Mouse (Mus musculus): ENCODE measurements around the gene Btaf1.
A peak's percentile ranks its signal among the peaks of the same experiment; 100 is the strongest.

Btaf1 gene

GRCm38 (mm10) chr19:37020531-37020930, 94.7 kb downstream of the Btaf1 start:
- DNase-seq (ENCODE audit: low read depth in 1 of 2, low spot score in 2 of 2) = no peak

- DNase-seq (ENCODE audit: low read depth in 1 of 2, low spot score in 2 of 2) = no peak
These were observed 95.1 kb downstream of the Btaf1 start for GRCm38 (mm10) chr19:37020951-37021350.

DNA sequence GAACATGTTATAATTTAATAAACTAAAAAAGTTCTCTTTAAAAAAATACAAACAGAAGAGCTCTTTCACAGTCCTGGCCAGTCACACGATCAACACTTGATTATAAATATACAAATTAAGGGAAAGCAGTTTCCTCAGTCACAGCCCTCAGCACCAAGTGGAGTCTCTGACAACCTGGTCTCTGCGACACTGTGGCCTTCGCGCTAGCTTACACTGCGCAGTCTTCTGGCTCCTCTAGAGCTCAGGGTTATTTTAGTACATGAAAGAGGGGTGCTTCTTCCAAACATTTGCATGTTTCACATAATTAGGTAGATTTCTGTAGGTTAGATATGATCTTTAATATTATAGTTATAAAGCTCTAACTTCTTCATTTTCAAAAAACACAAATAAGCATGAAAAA, 96.3 kb downstream of the Btaf1 start:
- DNase-seq (ENCODE audit: low read depth in 1 of 2, low spot score in 2 of 2) = no peak

DNA sequence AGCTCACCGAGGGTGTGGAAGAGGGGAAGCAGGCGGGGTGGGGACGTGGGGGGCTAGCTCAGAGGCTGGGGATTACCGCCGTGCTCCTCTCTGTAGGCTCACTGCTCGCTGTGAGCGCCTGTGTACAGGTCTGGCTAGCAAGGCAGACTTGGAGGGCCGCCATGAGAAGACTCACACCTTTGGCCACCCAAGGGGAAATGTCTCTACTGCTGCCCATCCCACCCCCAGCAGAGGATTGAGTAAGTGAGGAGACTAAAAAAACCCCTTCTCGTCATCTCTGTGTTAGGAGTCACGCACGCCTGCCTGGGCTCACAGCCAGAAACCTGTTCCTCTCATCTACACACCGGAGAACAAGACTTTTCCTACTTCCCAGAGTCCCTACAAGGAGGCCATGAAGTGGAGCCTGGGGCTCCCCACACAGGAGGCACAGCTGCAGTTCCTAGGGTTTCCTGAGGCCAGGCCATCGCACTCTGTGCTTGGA, 100.0 kb downstream of the Btaf1 start:
- no peak for DNase-seq (ENCODE audit: low read depth in 1 of 2, low spot score in 2 of 2)

- DNase-seq (ENCODE audit: low read depth in 1 of 2, low spot score in 2 of 2) = no peak
These were observed 100.5 kb downstream of the Btaf1 start for GRCm38 (mm10) chr19:37026408-37026807.

- DNase-seq (ENCODE audit: low read depth in 1 of 2, low spot score in 2 of 2) = no peak
These were observed 103.9 kb downstream of the Btaf1 start for GRCm38 (mm10) chr19:37029771-37030170.

- no peak for DNase-seq (ENCODE audit: low read depth in 1 of 2, low spot score in 2 of 2)
These were observed 105.6 kb downstream of the Btaf1 start for GRCm38 (mm10) chr19:37031446-37031845.

GRCm38 (mm10) chr19:37032364-37032763, 106.5 kb downstream of the Btaf1 start:
- no peak for DNase-seq (ENCODE audit: low read depth in 1 of 2, low spot score in 2 of 2)

DNA sequence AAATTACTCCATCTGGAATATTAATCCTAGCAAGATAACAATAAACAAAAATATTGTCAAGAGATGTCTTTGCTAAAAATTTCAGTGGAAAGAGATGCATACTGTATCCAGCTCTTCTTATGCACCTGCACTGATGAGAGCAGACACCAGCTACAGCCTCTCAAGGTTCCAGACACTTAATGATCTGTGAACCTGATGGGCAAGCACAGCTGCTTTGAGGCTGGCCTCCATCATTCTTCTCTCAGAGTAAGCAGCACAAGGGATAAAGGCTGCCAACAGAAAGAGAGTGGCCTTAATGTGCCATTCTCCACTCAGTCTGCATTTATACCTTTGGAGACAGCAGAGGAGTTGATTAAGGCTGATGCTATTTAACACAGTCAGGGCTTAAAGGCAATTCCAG, 115.0 kb downstream of the Btaf1 start:
- no peak for DNase-seq (ENCODE audit: low read depth in 1 of 2, low spot score in 2 of 2)

GRCm38 (mm10) chr19:37044431-37044830, 118.6 kb downstream of the Btaf1 start:
- DNase-seq (ENCODE audit: low read depth in 1 of 2, low spot score in 2 of 2) = no peak

GRCm38 (mm10) chr19:37048507-37048906, 122.6 kb downstream of the Btaf1 start:
- DNase-seq (ENCODE audit: low read depth in 1 of 2, low spot score in 2 of 2) = peak in 1 of 2 experiments; percentile 8

- DNase-seq (ENCODE audit: low read depth in 1 of 2, low spot score in 2 of 2) = peak in 1 of 2 experiments; percentile 3
These were observed 124.9 kb downstream of the Btaf1 start for GRCm38 (mm10) chr19:37050643-37051345.

- no peak for DNase-seq (ENCODE audit: low read depth in 1 of 2, low spot score in 2 of 2)
These were observed 130.2 kb downstream of the Btaf1 start for GRCm38 (mm10) chr19:37055976-37056556.

DNA sequence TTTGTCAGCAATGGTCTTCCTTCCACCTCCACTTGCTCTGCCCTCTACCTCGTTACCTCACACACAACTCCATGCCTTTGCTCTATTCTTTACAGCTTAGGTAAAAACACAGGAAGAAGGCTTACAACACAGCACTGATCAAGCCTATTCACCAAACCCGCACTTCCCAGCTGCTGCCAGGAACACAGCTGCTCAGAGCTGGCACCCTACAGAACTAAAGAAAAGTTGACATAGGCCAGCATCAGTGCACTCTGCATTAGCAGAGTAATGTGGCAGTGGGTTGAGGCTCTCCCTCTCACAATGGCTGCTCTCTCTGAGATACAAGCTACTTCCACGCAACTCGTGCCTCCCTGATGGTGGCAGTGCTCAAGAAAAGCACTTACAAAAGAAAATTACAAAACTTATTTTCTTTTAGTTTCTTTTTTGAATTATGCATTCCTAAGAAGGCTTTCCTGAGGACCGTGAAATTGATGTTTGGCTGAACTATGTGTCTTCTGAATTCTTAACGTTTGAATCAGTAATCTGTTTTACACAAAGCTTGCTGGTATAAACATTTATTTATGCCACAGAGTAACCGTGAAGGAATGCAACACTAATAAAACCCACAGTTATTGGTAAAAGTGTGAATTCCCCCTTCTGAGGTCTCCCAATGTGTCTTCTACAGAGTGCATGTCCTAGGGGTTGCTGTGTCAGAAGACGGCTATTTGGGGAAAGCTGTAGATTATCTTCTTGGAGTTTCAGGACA, 131.5 kb downstream of the Btaf1 start:
- DNase-seq (ENCODE audit: low read depth in 1 of 2, low spot score in 2 of 2) = no peak

- no peak for DNase-seq (ENCODE audit: low read depth in 1 of 2, low spot score in 2 of 2)
These were observed 133.7 kb downstream of the Btaf1 start for GRCm38 (mm10) chr19:37059623-37060022.

- no peak for DNase-seq (ENCODE audit: low read depth in 1 of 2, low spot score in 2 of 2)
These were observed 134.2 kb downstream of the Btaf1 start for GRCm38 (mm10) chr19:37060078-37060477.
